Mouse (Mus musculus): ENCODE results near the gene Prdm9.
A peak's percentile ranks its signal among the peaks of the same experiment; 100 is the strongest.
"Not testable (repeated sequence)": the region's sequence is repeated elsewhere in the genome, so short reads cannot be mapped to it uniquely, and the experiment has no call there.

Gene Prdm9

GRCm38 (mm10) chr17:15564014-15564927, at the start of gene Prdm9:
Gene Prdm9 (minus strand): TSS chr17:15564354.
- DNase-seq: peak; percentile 99

- DNase-seq: no peak
These were observed 35.3 kb upstream of the Prdm9 start for GRCm38 (mm10) chr17:15599496-15599895.

GRCm38 (mm10) chr17:15591216-15591881, 27.2 kb upstream of the Prdm9 start:
- DNase-seq: no peak

- DNase-seq: no peak
These were observed 24.0 kb upstream of the Prdm9 start for GRCm38 (mm10) chr17:15588116-15588515.

- peak; percentile 67 for DNase-seq
These were observed 21.5 kb upstream of the Prdm9 start for GRCm38 (mm10) chr17:15585691-15586090.

- DNase-seq: no peak
These were observed 18.9 kb upstream of the Prdm9 start for GRCm38 (mm10) chr17:15583071-15583470.

- DNase-seq: no peak
These were observed 15.9 kb upstream of the Prdm9 start for GRCm38 (mm10) chr17:15580072-15580447.

- DNase-seq: no peak
These were observed 15.4 kb upstream of the Prdm9 start for GRCm38 (mm10) chr17:15579410-15580071.

- DNase-seq: peak; percentile 55
These were observed 13.1 kb upstream of the Prdm9 start for GRCm38 (mm10) chr17:15577291-15577694.

- DNase-seq: no peak
These were observed 10.9 kb upstream of the Prdm9 start for GRCm38 (mm10) chr17:15575056-15575455.

GRCm38 (mm10) chr17:15566908-15567307, 2.8 kb upstream of the Prdm9 start:
- no peak for DNase-seq

- DNase-seq: no peak
These were observed 760 bp upstream of the Prdm9 start for GRCm38 (mm10) chr17:15564928-15565300.

GRCm38 (mm10) chr17:15559946-15560345, 4.2 kb downstream of the Prdm9 start:
- DNase-seq: no peak

- DNase-seq: peak; percentile 12
These were observed 14.4 kb downstream of the Prdm9 start for GRCm38 (mm10) chr17:15549713-15550112.

- DNase-seq: no peak
These were observed 17.7 kb downstream of the Prdm9 start for GRCm38 (mm10) chr17:15546440-15546839.

GRCm38 (mm10) chr17:15543868-15544267, 20.3 kb downstream of the Prdm9 start:
- not testable (repeated sequence) for DNase-seq

GRCm38 (mm10) chr17:15540309-15540708, 23.8 kb downstream of the Prdm9 start:
- DNase-seq: no peak

GRCm38 (mm10) chr17:15536457-15536904, 27.7 kb downstream of the Prdm9 start:
- DNase-seq: peak; percentile 39

- peak; percentile 24 for DNase-seq
These were observed 28.2 kb downstream of the Prdm9 start for GRCm38 (mm10) chr17:15535943-15536342.

GRCm38 (mm10) chr17:15535162-15535800, 28.9 kb downstream of the Prdm9 start:
- no peak for DNase-seq

GRCm38 (mm10) chr17:15530141-15530540, 34.0 kb downstream of the Prdm9 start:
- peak; percentile 66 for DNase-seq

- DNase-seq: no peak
These were observed 35.3 kb downstream of the Prdm9 start for GRCm38 (mm10) chr17:15528887-15529286.

- no peak for DNase-seq
These were observed 36.4 kb downstream of the Prdm9 start for GRCm38 (mm10) chr17:15527811-15528136.

Measured in retina, postnatal 1 day (tissue).